Mouse (Mus musculus) small intestine, adult 2 months (tissue): ENCODE data around the gene Chl1.

Source experiments
- CTCF ChIP-seq: fragments of 200-500 bp; IDR thresholded peaks from 2 replicates; pipeline ENCODE4 v1.5.1; 2012; ENCODE audit warnings: low read depth, mild to moderate bottlenecking, control low read depth, inconsistent platforms, low read length, moderate library complexity, mixed read lengths; ENCODE audit not compliant: insufficient replicate concordance, insufficient read length; ENCODE audit errors: extremely low read depth
- POLR2A ChIP-seq: fragments of 200-500 bp; IDR thresholded peaks from 2 replicates; pipeline ENCODE4 v1.6.1; 2012; ENCODE audit warnings: low read depth, mild to moderate bottlenecking, control low read depth, inconsistent platforms, low read length, moderate library complexity

DNA sequence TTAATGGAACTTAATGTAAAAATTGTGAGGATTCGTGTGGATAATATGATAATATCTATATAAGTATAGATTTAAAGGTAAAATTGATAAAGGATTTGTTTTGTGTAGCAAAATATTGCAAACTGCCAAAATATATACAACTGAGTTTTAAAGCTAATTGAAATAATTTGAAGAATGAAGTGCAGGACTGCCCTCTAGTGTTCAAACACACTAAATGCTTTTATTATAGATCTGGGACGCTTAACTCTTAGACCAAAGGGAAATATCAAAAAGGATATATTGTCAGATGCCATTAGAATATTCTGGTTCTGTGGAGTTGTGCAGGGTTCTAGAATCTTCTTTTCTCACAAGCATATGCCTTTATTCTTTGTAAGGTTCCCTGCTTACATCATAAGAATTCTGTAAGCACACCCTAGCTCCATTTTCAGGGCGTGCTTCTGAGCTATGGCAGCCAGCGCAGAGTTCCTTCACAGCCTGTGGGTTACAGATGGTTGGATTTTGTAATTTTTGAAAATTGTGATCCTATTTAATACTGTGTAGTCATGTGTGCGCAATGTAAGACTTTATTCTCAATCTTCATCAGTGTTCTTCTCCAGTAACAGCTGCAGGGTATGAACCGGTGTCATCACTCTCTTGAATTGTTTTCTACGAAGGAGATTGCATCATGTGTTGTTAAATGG, 187.1 kb downstream of the Chl1 start:
- TF ChIP-seq CTCF (no peak), POLR2A (no peak)
